Comparison of ENCODE assay signal across 29 mouse cellular contexts in genomic region chr7:127282190-127282589, GRCm38 (mm10). TPM values are rescaled to one million over a fixed set of nuclear protein-coding genes. Genes with fewer than 3 reads are reported as not detected.
A peak's percentile ranks its signal among the peaks of the same experiment; 100 is the strongest.
DNase-seq lines count a peak whose midpoint lies in the region; ATAC-seq lines count a peak whose summit lies in the region.
"Had no signal": no experiment of that assay in that cellular context is flagged by ENCODE, and none has a peak within 500 bp of the region (broad histone marks: within the 10 kb centered on the region; RNA-seq: fewer than 3 reads in every experiment).

No protein-coding gene starts in this region.

- H3K27ac ChIP-seq in forebrain, embryonic 15.5 days (replicated peaks), result no peak overlapping the region
- H3K27ac ChIP-seq: embryonic facial prominence, embryonic 10.5 days; embryonic facial prominence, embryonic 13.5 days; forebrain, embryonic 10.5 days; forebrain, embryonic 13.5 days; gastrocnemius, adult 2 months; hindbrain, embryonic 12.5 days; hindbrain, embryonic 15.5 days had no signal

- H3K9me3 ChIP-seq in forebrain, embryonic 15.5 days, result no peaks in the 10 kb centered on the region
- H3K9me3 ChIP-seq: G1E; hindbrain, embryonic 15.5 days had no signal

- no peak overlapping the region for H3K4me3 ChIP-seq in forebrain, embryonic 15.5 days
- H3K4me3 ChIP-seq: embryonic facial prominence, embryonic 10.5 days; embryonic facial prominence, embryonic 13.5 days; erythroblast, embryonic 14.5 days; forebrain, embryonic 10.5 days; forebrain, embryonic 13.5 days; gastrocnemius, adult 2 months; hindbrain, embryonic 12.5 days; hindbrain, embryonic 15.5 days had no signal

- no peaks in the 10 kb centered on the region for H3K36me3 ChIP-seq in forebrain, embryonic 15.5 days
- H3K36me3 ChIP-seq: embryonic facial prominence, embryonic 10.5 days; embryonic facial prominence, embryonic 13.5 days; forebrain, embryonic 10.5 days; G1E; hindbrain, embryonic 12.5 days; hindbrain, embryonic 15.5 days had no signal

- DNase-seq in naive thymus-derived CD4-positive, alpha-beta T cell, adult 2 months (ENCODE audit: low read depth), result peak; percentile 53
- DNase-seq in thymus, postnatal 0 days (ENCODE audit: low spot score), result peak; percentile 44
- DNase-seq in thymus, postnatal 25 days, result peak; percentile 63
- DNase-seq in layer of hippocampus, adult 9-10 months (ENCODE audit: low spot score), result no peak
- DNase-seq: adrenal gland, adult 2 months; adrenal gland, postnatal 14 days; B cell, adult 2 months; cerebellum, adult 11 months; cerebellum, adult 2 months; cerebellum, adult 9-11 months; cerebellum, postnatal 25 days; embryo, embryonic 11 days; forebrain, postnatal 0 days; gastrocnemius, adult 2 months; gastrocnemius, postnatal 14 days; heart, adult 11 months had no signal

- WGBS in forebrain, embryonic 15.5 days, result 88% methylated on average over 2 of the region's 2 CpGs

- H3K4me1 ChIP-seq in forebrain, embryonic 15.5 days, result no peaks in the 10 kb centered on the region
- H3K4me1 ChIP-seq: embryonic facial prominence, embryonic 13.5 days; forebrain, embryonic 13.5 days; hindbrain, embryonic 12.5 days; hindbrain, embryonic 15.5 days had no signal

- no peak for ATAC-seq in erythroid progenitor cell, adult 5-6 weeks (replicated peaks; ENCODE audit: low FRiP score, poor library complexity, severe bottlenecking)
- no peak for ATAC-seq in forebrain, embryonic 15.5 days (replicated peaks)
- ATAC-seq: forebrain, embryonic 13.5 days; forebrain, postnatal 0 days; Patski had no signal

- no peaks in the 10 kb centered on the region for H3K27me3 ChIP-seq in forebrain, embryonic 15.5 days
- H3K27me3 ChIP-seq: CH12.LX; embryonic facial prominence, embryonic 13.5 days; forebrain, embryonic 13.5 days; hindbrain, embryonic 12.5 days; hindbrain, embryonic 15.5 days; Patski had no signal

- no peak overlapping the region for H3K9ac ChIP-seq in forebrain, embryonic 15.5 days (replicated peaks)
- H3K9ac ChIP-seq: embryonic facial prominence, embryonic 13.5 days; forebrain, embryonic 13.5 days; forebrain, postnatal 0 days; hindbrain, embryonic 12.5 days; hindbrain, embryonic 15.5 days had no signal

- H3K4me2 ChIP-seq in forebrain, embryonic 15.5 days (replicated peaks), result no peak overlapping the region
- H3K4me2 ChIP-seq: embryonic facial prominence, embryonic 13.5 days; forebrain, embryonic 13.5 days; heart, embryonic 11.5 days; hindbrain, embryonic 12.5 days; hindbrain, embryonic 15.5 days had no signal

RNA-seq across cellular contexts. Expression of gene Sephs2, which starts 8.3 kb away (rescaled TPM):
- 146 and 151 TPM in 2 replicates for polyA plus RNA-seq in thymus, postnatal 0 days (2015; fragmentation: Nextera tagmentation; extraction: Ambion mirVana)
- 16.8 and 18.0 TPM in 2 replicates for total RNA-seq in erythroid progenitor cell, adult 5-6 weeks (2015; ENCODE audit: low replicate concordance)
- total RNA-seq in erythroid progenitor cell, adult 5-6 weeks (2017; ENCODE audit: low replicate concordance), result 25.8 and 29.0 TPM in 2 replicates
- polyA plus RNA-seq in forebrain, embryonic 15.5 days (2015; fragmentation: Nextera tagmentation; extraction: Ambion mirVana), result 48.7 and 49.5 TPM in 2 replicates

RNA-seq across cellular contexts. Expression of gene Itgal, which starts 13.9 kb away (rescaled TPM):
- polyA plus RNA-seq in thymus, postnatal 0 days (2015; fragmentation: Nextera tagmentation; extraction: Ambion mirVana), result 81.6 and 96.5 TPM in 2 replicates
- 14.3 and 18.7 TPM in 2 replicates for total RNA-seq in erythroid progenitor cell, adult 5-6 weeks (2015; ENCODE audit: low replicate concordance)
- 2.1 and 3.9 TPM in 2 replicates for total RNA-seq in erythroid progenitor cell, adult 5-6 weeks (2017; ENCODE audit: low replicate concordance)
- 0.22 and 0.28 TPM in 2 replicates for polyA plus RNA-seq in forebrain, embryonic 15.5 days (2015; fragmentation: Nextera tagmentation; extraction: Ambion mirVana)

RNA-seq across cellular contexts. Expression of gene Dctpp1, which starts 21.7 kb away (rescaled TPM):
- 181 and 213 TPM in 2 replicates for polyA plus RNA-seq in thymus, postnatal 0 days (2015; fragmentation: Nextera tagmentation; extraction: Ambion mirVana)
- total RNA-seq in erythroid progenitor cell, adult 5-6 weeks (2015; ENCODE audit: low replicate concordance), result 12.2 and 21.6 TPM in 2 replicates
- total RNA-seq in erythroid progenitor cell, adult 5-6 weeks (2017; ENCODE audit: low replicate concordance), result 6.2 and 11.1 TPM in 2 replicates
- polyA plus RNA-seq in forebrain, embryonic 15.5 days (2015; fragmentation: Nextera tagmentation; extraction: Ambion mirVana), result 159 and 166 TPM in 2 replicates

RNA-seq across cellular contexts. Expression of gene Zfp771, which starts 38.1 kb away (rescaled TPM):
- polyA plus RNA-seq in thymus, postnatal 0 days (2015; fragmentation: Nextera tagmentation; extraction: Ambion mirVana), result 34.7 and 37.0 TPM in 2 replicates
- 4.0 TPM in 1 of 2 replicates, not detected in the other for total RNA-seq in erythroid progenitor cell, adult 5-6 weeks (2015; ENCODE audit: low replicate concordance)
- total RNA-seq in erythroid progenitor cell, adult 5-6 weeks (2017; ENCODE audit: low replicate concordance), result 0.26 TPM in 1 of 2 replicates, not detected in the other
- polyA plus RNA-seq in forebrain, embryonic 15.5 days (2015; fragmentation: Nextera tagmentation; extraction: Ambion mirVana), result 65.2 and 65.9 TPM in 2 replicates

RNA-seq across cellular contexts. Expression of gene Sept1, which starts 49.3 kb away (rescaled TPM):
- 638 and 684 TPM in 2 replicates for polyA plus RNA-seq in thymus, postnatal 0 days (2015; fragmentation: Nextera tagmentation; extraction: Ambion mirVana)
- 36.0 and 65.2 TPM in 2 replicates for total RNA-seq in erythroid progenitor cell, adult 5-6 weeks (2015; ENCODE audit: low replicate concordance)
- total RNA-seq in erythroid progenitor cell, adult 5-6 weeks (2017; ENCODE audit: low replicate concordance), result 24.0 and 44.4 TPM in 2 replicates
- 21.8 and 27.8 TPM in 2 replicates for polyA plus RNA-seq in forebrain, embryonic 15.5 days (2015; fragmentation: Nextera tagmentation; extraction: Ambion mirVana)

Comparison
In these comparisons a context has a peak if more than half of its experiments do, and no peak if none do; other contexts are left out.
1. RNA of gene Itgal, which starts 13.9 kb away (polyA plus RNA-seq): 81.6 to 96.5 TPM in thymus, postnatal 0 days; 0.22 to 0.28 TPM in forebrain, embryonic 15.5 days; every median in the first group is over 10 times any median in the second.